ENCODE assay signal across 8 mouse cellular contexts in the genomic region with DNA sequence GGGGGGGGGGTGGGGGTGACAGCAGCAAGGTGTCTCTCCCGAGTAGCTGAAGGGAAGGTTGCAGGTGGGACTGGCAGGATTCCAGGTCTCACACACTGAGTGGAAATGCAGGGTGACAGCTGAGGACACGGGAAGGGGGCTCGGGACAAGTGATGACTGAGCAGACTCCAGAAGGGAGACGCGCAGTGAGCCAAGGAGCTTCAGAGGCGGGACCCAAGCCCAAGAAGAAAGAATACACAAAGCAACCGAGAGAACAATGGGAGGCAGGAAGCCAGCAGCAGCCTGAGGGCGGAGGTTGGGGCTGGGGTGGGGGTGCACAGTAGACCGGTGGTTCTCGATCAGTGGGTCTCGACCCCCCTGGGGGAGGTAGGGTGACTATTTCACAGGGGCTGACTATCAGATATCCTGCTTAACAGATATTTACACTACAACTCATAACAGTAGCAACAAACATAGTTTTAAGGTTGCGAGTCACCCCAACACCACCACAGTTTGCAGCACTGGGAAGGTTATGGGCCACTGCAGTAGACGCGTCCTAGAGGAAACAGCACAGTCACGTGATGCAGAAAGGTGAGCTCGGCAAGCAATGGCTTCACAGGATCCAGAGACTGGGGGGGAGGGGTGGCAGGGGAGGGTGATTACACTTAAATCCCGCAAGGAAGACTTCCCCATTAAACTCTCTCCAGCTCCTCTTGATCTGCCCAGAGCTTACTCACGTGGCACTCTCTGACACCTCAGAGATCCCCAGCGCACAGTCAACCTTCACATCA. TPM values are rescaled to one million over a fixed set of nuclear protein-coding genes. Genes with fewer than 3 reads are reported as not detected.
DNase-seq lines count a peak whose midpoint lies in the region; ATAC-seq and TF ChIP-seq lines count a peak whose summit lies in the region.

No protein-coding gene starts in this region.

- peak; percentile 74 for ATAC-seq in forebrain, embryonic 16.5 days
- peak; percentile 37; the same call in 1 of the 2 replicates for ATAC-seq in limb, embryonic 11.5 days (ENCODE audit: insufficient number of reproducible peaks, low FRiP score, low TSS enrichment, low read depth)

- H3K79me2 ChIP-seq in myocyte (ENCODE audit: control insufficient read depth, insufficient read depth) = peaks cover 81% of the 10 kb centered on the region

- DNase-seq in kidney, postnatal 10 days = peak; percentile 59
- no peak for DNase-seq in kidney, adult 2 months
- DNase-seq in NIH3T3 (ENCODE audit: low read depth) = peak; percentile 70
- peak; percentile 33 for DNase-seq in limb, embryonic 11.5 days (ENCODE audit: low spot score)
- DNase-seq in urinary bladder, adult 18-20 months (ENCODE audit: low spot score in 2 of 2) = no peak
- no peak for DNase-seq in adipocyte (ENCODE audit: low spot score)

- no peak overlapping the region for H3ac ChIP-seq in myocyte (ENCODE audit: control insufficient read depth, insufficient read length)

- peaks cover 7% of the 10 kb centered on the region for H3K4me1 ChIP-seq in kidney, adult 2 months (ENCODE audit: control insufficient read depth, insufficient read depth, low read length)
- peaks cover 39% of the 10 kb centered on the region for H3K4me1 ChIP-seq in forebrain, embryonic 16.5 days (replicated peaks; ENCODE audit: control insufficient read depth, insufficient read depth, low read length)
- H3K4me1 ChIP-seq in limb, embryonic 11.5 days (ENCODE audit: control insufficient read depth, insufficient read depth, low read length) = peaks cover 27% of the 10 kb centered on the region

- no peak for TF ChIP-seq CTCF in kidney, adult 2 months (conservative IDR thresholded peaks at IDR 0.05; ENCODE audit: insufficient read depth, insufficient read length, low read depth, low read length)

- no peaks in the 10 kb centered on the region for H3K36me3 ChIP-seq in kidney, adult 2 months (ENCODE audit: control insufficient read depth, insufficient read depth, low read length)
- H3K36me3 ChIP-seq in forebrain, embryonic 16.5 days (ENCODE audit: control insufficient read depth, insufficient read depth) = no peaks in the 10 kb centered on the region
- H3K36me3 ChIP-seq in limb, embryonic 11.5 days (ENCODE audit: control insufficient read depth, insufficient read depth, low read length) = no peaks in the 10 kb centered on the region
- H3K36me3 ChIP-seq in myocyte (ENCODE audit: control insufficient read depth, insufficient read depth) = no peaks in the 10 kb centered on the region

- TF ChIP-seq POLR2A in kidney, adult 2 months (IDR thresholded peaks at IDR 0.05; ENCODE audit: low read depth, low read length) = no peak
- no peak for TF ChIP-seq POLR2A in myocyte (IDR thresholded peaks at IDR 0.05; ENCODE audit: insufficient read length, low read depth)

- H3K9ac ChIP-seq in forebrain, embryonic 16.5 days (replicated peaks; ENCODE audit: low read depth, low read length) = peak overlapping the region; percentile 32; the same call in 1 of the 2 replicates
- H3K9ac ChIP-seq in limb, embryonic 11.5 days (ENCODE audit: low read length) = no peak overlapping the region

- 19% methylated on average over 19 of the region's 19 CpGs for WGBS in kidney, adult 2 months
- WGBS in forebrain, embryonic 16.5 days = 7% methylated on average over 16 of the region's 19 CpGs
- 30% methylated on average over 19 of the region's 19 CpGs for WGBS in limb, embryonic 11.5 days

- peak overlapping the region; percentile 50 for H3K4me2 ChIP-seq in forebrain, embryonic 16.5 days (ENCODE audit: low read length)
- H3K4me2 ChIP-seq in limb, embryonic 11.5 days (ENCODE audit: low read depth, severe bottlenecking) = no peak overlapping the region
- H3K4me2 ChIP-seq in myocyte (ENCODE audit: low read depth) = peak overlapping the region; percentile 82

- H3K27me3 ChIP-seq in kidney, adult 2 months (replicated peaks; ENCODE audit: control insufficient read depth, insufficient read depth, low read length) = no peaks in the 10 kb centered on the region
- no peaks in the 10 kb centered on the region for H3K27me3 ChIP-seq in forebrain, embryonic 16.5 days (replicated peaks; ENCODE audit: control insufficient read depth, insufficient read depth, low read length)
- no peaks in the 10 kb centered on the region for H3K27me3 ChIP-seq in limb, embryonic 11.5 days (ENCODE audit: control insufficient read depth, insufficient read depth, low read length)
- H3K27me3 ChIP-seq in myocyte (ENCODE audit: control insufficient read depth, insufficient read depth, insufficient read length) = no peaks in the 10 kb centered on the region

- H3K4me3 ChIP-seq in kidney, adult 2 months (ENCODE audit: insufficient read depth, low read depth, low read length) = no peak overlapping the region
- peak overlapping the region; percentile 32 for H3K4me3 ChIP-seq in forebrain, embryonic 16.5 days (replicated peaks; ENCODE audit: low read length)
- H3K4me3 ChIP-seq in limb, embryonic 11.5 days (ENCODE audit: low read depth, low read length) = no peak overlapping the region
- peak overlapping the region; percentile 7 for H3K4me3 ChIP-seq in myocyte

- no peaks in the 10 kb centered on the region for H3K9me3 ChIP-seq in forebrain, embryonic 16.5 days (ENCODE audit: control insufficient read depth, low read length)
- H3K9me3 ChIP-seq in limb, embryonic 11.5 days (ENCODE audit: control insufficient read depth, low read length) = no peaks in the 10 kb centered on the region

- H3K27ac ChIP-seq in kidney, adult 2 months (ENCODE audit: insufficient read depth, low read depth, low read length) = no peak overlapping the region
- H3K27ac ChIP-seq in forebrain, embryonic 16.5 days (ENCODE audit: low read length) = peak overlapping the region; percentile 69
- H3K27ac ChIP-seq in limb, embryonic 11.5 days (replicated peaks; ENCODE audit: low read depth, low read length) = 0 out of 2 replicates have a peak overlapping the region, but pooled peaks have one; percentile 18

TF ChIP-seq in myocyte, 11 proteins besides CTCF, POLR2A, EP300 and RAD21:
- TF ChIP-seq MYOD1 (IDR thresholded peaks at IDR 0.05; ENCODE audit: control insufficient read depth in 1 of 3, insufficient read length in 2 of 3, low read depth in 2 of 3) (peak in 1 of 3 experiments; percentile 42), TCF12 (IDR thresholded peaks at IDR 0.05; ENCODE audit: insufficient read depth, poor library complexity, severe bottlenecking) (no peak), USF1 (IDR thresholded peaks at IDR 0.05; ENCODE audit: low read depth) (peak; percentile 87), MYOG (IDR thresholded peaks at IDR 0.05; ENCODE audit: control insufficient read depth in 1 of 3, insufficient read depth in 1 of 3, insufficient read length in 2 of 3, low read depth in 2 of 3) (peak in 2 of 3 experiments; percentile 36 to 58)

RNA-seq across cellular contexts. Expression of gene Uck2, which starts 14.6 kb away (rescaled TPM):
- 12.8 and 17.5 TPM in 2 replicates for polyA plus RNA-seq in kidney, adult 2 months (2012; rRNA removed)
- 62.7 and 70.3 TPM in 2 replicates for polyA plus RNA-seq in forebrain, embryonic 16.5 days (2015; fragmentation: Nextera tagmentation; extraction: Ambion mirVana)
- 138 and 143 TPM in 2 replicates for polyA plus RNA-seq in limb, embryonic 11.5 days (2014; fragmentation: Nextera tagmentation; extraction: Ambion mirVana)
- polyA plus RNA-seq in myocyte (2012; fragmentation: generic; extraction: Trizol) = 66.7 TPM

RNA-seq across cellular contexts. Expression of gene Tmco1, which starts 37.7 kb away (rescaled TPM):
- 96.7 and 127 TPM in 2 replicates for polyA plus RNA-seq in kidney, adult 2 months (2012; rRNA removed)
- polyA plus RNA-seq in forebrain, embryonic 16.5 days (2015; fragmentation: Nextera tagmentation; extraction: Ambion mirVana) = 74.3 and 79.7 TPM in 2 replicates
- polyA plus RNA-seq in limb, embryonic 11.5 days (2014; fragmentation: Nextera tagmentation; extraction: Ambion mirVana) = 77.0 and 81.5 TPM in 2 replicates
- 57.2 TPM for polyA plus RNA-seq in myocyte (2012; fragmentation: generic; extraction: Trizol)

Comparison
In these comparisons a context has a peak if more than half of its experiments do, and no peak if none do; other contexts are left out.
1. DNase-seq: peak in kidney, postnatal 10 days (single experiment), NIH3T3 (single experiment) and limb, embryonic 11.5 days (single experiment); none in kidney, adult 2 months (single experiment), urinary bladder, adult 18-20 months (0 of 2) and adipocyte (single experiment).
2. H3K4me3 ChIP-seq: peak in forebrain, embryonic 16.5 days (single experiment) and myocyte (single experiment); none in kidney, adult 2 months (single experiment) and limb, embryonic 11.5 days (single experiment).